Mouse (Mus musculus) kidney, embryonic 16.5 days (tissue): Measurements from ENCODE around the gene Slc5a4a. TPM values are rescaled to one million over a fixed set of nuclear protein-coding genes. Genes with fewer than 3 reads are reported as not detected.
A peak's percentile ranks its signal among the peaks of the same experiment; 100 is the strongest.

Source experiments
- ATAC-seq: fragments of 200-750 bp; cut with Nextera tagmentation; 2 replicates; pipeline ENCODE4 v1.8.0; 2017; ENCODE audit warnings: moderate TSS enrichment; ENCODE audit not compliant: low FRiP score, low TSS enrichment
- H3K27ac ChIP-seq: fragments of 300-500 bp; sonication (generic); 2 replicates; pipeline ENCODE4 v1.5.1; 2014; ENCODE audit warnings: low read length
- H3K27me3 ChIP-seq: fragments of 300-500 bp; sonication (generic); 2 replicates; pipeline ENCODE4 v1.6.1; 2014; ENCODE audit warnings: low read length, control low read depth, mixed read lengths; ENCODE audit not compliant: insufficient read depth
- H3K36me3 ChIP-seq: fragments of 300-500 bp; sonication (generic); 2 replicates; pipeline ENCODE4 v1.6.1; 2014; ENCODE audit warnings: low read length, control low read depth, mixed read lengths; ENCODE audit not compliant: insufficient read depth
- H3K4me1 ChIP-seq: fragments of 300-500 bp; sonication (generic); 2 replicates; pipeline ENCODE4 v1.6.1; 2014; ENCODE audit warnings: low read length, control low read depth, mixed read lengths; ENCODE audit not compliant: insufficient read depth
- H3K4me2 ChIP-seq: fragments of 300-500 bp; sonication (generic); replicated peaks from 2 replicates; pipeline ENCODE4 v1.6.1; 2014; ENCODE audit warnings: low read depth, low read length
- H3K4me3 ChIP-seq: fragments of 300-500 bp; sonication (generic); 2 replicates; pipeline ENCODE4 v1.5.1; 2014; ENCODE audit warnings: mild to moderate bottlenecking, low read length
- H3K9ac ChIP-seq: fragments of 300-500 bp; sonication (generic); replicated peaks from 2 replicates; pipeline ENCODE4 v1.6.1; 2014; ENCODE audit warnings: low read length
- H3K9me3 ChIP-seq: fragments of 300-500 bp; sonication (generic); 2 replicates; pipeline ENCODE4 v1.6.1; 2016; ENCODE audit warnings: low read length, control low read depth
- WGBS: fragments of 180-500 bp; shearing (Covaris S2); extraction: QIAGEN DNeasy Blood & Tissue Kit; methylation state at CpG from one replicate; pipeline ENCODE4 v1.1.7; 2014; 5-methylcytosine and 5-hydroxymethylcytosine counted together
- polyA plus RNA-seq: library from polyadenylated mRNA; unstranded; fragments of >200 nt; fragmentation: Nextera tagmentation; extraction: Ambion mirVana; gene quantifications from 2 replicates; pipeline ENCODE4 v1.2.1, GENCODE M21; 2015

Gene Slc5a4a
- not detected in 2 replicates for polyA plus RNA-seq

- H3K4me1 ChIP-seq = no peaks in the 10 kb centered on the region
- 78% methylated on average over 5 of the region's 5 CpGs for WGBS
- ATAC-seq = no peak
Observed at GRCm38 (mm10) chr10:76147278-76147677, at the start of gene Slc5a4a. Gene Slc5a4a, plus strand, starts transcription at chr10:76147451.

DNA sequence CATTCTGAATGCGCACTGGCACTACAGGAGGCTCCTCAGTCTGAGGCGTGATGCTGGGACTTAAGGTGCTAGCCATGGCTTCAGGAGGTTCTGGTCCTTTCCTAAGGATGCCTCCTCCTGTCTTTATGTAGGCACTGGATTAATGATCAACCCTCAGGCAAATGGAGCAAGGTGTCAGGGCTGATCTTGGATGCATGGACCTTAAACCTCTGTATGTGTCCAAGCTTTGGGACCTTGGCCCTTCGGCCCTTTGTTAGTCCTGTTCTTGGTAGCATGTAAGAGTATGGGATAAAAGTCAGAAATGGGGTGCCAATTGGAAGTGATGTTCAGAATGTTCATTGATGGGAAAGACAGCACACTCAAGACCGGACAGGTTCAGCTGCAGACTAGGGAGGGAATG, 36.4 kb upstream of the Slc5a4a start, which contains the start of gene Slc5a4b:
Gene Slc5a4b (minus strand): TSS at position 101 of the 400 bp plus-strand sequence.
- WGBS = 89% methylated on average over 4 of the region's 4 CpGs
- Histone ChIP-seq H3K4me1 (no peaks in the 10 kb centered on the region), H3K27me3 (no peaks in the 10 kb centered on the region), H3K36me3 (no peaks in the 10 kb centered on the region), H3K4me3 (no peak within 1 kb of the TSS), H3K9me3 (no peaks in the 10 kb centered on the region), H3K4me2 (no peak within 1 kb of the TSS), H3K9ac (no peak within 1 kb of the TSS), H3K27ac (no peak within 1 kb of the TSS)
- no peak for ATAC-seq

More at GRCm38 (mm10) chr10:76147278-76147677, at the start of gene Slc5a4a:
- H3K36me3 ChIP-seq = no peaks in the 10 kb centered on the region
- no peaks in the 10 kb centered on the region for H3K9me3 ChIP-seq
- H3K27me3 ChIP-seq = no peaks in the 10 kb centered on the region
- H3K4me2 ChIP-seq = no peak within 1 kb of the TSS
- no peak within 1 kb of the TSS for H3K27ac ChIP-seq
- H3K4me3 ChIP-seq = no peak within 1 kb of the TSS
- no peak within 1 kb of the TSS for H3K9ac ChIP-seq

DNA sequence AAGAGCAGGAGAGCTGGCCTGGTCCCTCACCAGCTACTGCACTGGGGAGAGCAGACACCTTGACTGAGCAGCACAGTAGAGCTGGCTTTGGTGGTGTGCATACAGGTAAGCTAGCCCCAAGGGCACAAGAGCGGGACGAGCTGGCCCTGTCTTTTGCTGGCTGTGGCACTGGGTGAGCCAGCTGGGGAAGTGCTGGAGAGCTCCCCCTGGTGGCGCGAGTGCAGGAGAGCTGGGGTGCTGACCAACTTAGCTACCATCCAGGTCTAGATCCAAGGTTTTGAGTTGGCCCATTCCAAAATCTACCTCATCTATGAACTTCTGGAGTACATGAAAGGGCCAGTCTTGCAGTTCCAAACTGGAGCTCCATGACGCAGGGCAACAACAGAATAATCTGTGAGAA, 29.3 kb upstream of the Slc5a4a start:
- Histone ChIP-seq H3K9ac (no peak overlapping the region), H3K27me3 (no peaks in the 10 kb centered on the region), H3K9me3 (no peaks in the 10 kb centered on the region), H3K4me3 (no peak overlapping the region), H3K4me1 (no peaks in the 10 kb centered on the region), H3K4me2 (no peak overlapping the region), H3K27ac (no peak overlapping the region), H3K36me3 (no peaks in the 10 kb centered on the region)
- peak; percentile 52 for ATAC-seq
- WGBS = 32% methylated on average over 5 of the region's 5 CpGs

DNA sequence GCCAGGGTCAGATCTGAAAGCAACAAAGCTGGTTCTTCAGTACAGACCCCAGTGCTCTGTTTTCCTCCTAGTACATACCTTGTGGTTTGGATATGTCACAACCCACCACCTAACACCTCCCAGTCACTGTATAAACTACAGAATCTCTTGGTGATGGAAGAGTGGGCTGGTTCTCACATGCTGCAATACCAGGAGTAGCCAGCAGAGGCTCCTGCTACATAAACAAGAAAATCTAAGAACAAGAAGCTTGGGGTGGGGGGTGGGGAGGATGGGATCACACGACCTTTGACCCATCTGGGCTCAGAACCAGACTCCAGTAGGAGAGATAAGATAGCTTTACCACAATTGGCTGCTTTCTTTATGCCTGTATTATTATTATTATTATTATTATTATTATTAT, 28.5 kb upstream of the Slc5a4a start:
- Histone ChIP-seq H3K4me1 (no peaks in the 10 kb centered on the region), H3K9me3 (no peaks in the 10 kb centered on the region), H3K27ac (no peak overlapping the region), H3K36me3 (no peaks in the 10 kb centered on the region), H3K9ac (no peak overlapping the region), H3K27me3 (no peaks in the 10 kb centered on the region), H3K4me3 (no peak overlapping the region), H3K4me2 (no peak overlapping the region)
- WGBS = 22% methylated on average over 1 of the region's 1 CpGs
- ATAC-seq = no peak

GRCm38 (mm10) chr10:76120124-76120711, 27.0 kb upstream of the Slc5a4a start:
- ATAC-seq = peak; percentile 50; the same call in 1 of the 2 replicates
- H3K4me1 ChIP-seq = no peaks in the 10 kb centered on the region
- H3K27me3 ChIP-seq = no peaks in the 10 kb centered on the region
- WGBS = 20% methylated on average over 4 of the region's 4 CpGs
- no peak overlapping the region for H3K9ac ChIP-seq
- H3K27ac ChIP-seq = no peak overlapping the region
- H3K4me2 ChIP-seq = no peak overlapping the region
- H3K36me3 ChIP-seq = no peaks in the 10 kb centered on the region
- no peaks in the 10 kb centered on the region for H3K9me3 ChIP-seq
- no peak overlapping the region for H3K4me3 ChIP-seq

DNA sequence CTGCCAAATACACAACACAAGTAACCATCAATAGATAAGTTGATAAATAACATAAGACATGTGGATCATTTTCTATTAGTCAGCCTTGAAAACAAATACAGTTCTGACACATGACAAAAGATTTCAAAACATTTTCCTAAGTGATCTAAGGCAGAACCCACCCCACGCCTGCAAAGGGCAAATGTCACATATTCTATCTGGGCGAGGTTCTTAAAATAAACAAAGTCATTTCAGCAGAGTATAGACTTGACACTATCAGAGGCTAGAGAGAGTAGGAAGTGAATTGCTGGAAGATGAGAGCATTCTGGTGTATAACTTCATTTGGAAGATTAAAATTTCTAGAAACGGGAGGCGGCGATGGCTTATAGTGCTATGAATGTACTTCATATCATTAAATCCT, 25.8 kb upstream of the Slc5a4a start:
- Histone ChIP-seq H3K4me2 (no peak overlapping the region), H3K27me3 (no peaks in the 10 kb centered on the region), H3K4me1 (no peaks in the 10 kb centered on the region), H3K27ac (no peak overlapping the region), H3K9ac (no peak overlapping the region), H3K9me3 (no peaks in the 10 kb centered on the region), H3K4me3 (no peak overlapping the region), H3K36me3 (no peaks in the 10 kb centered on the region)
- ATAC-seq = no peak
- WGBS = 70% methylated on average over 5 of the region's 5 CpGs

DNA sequence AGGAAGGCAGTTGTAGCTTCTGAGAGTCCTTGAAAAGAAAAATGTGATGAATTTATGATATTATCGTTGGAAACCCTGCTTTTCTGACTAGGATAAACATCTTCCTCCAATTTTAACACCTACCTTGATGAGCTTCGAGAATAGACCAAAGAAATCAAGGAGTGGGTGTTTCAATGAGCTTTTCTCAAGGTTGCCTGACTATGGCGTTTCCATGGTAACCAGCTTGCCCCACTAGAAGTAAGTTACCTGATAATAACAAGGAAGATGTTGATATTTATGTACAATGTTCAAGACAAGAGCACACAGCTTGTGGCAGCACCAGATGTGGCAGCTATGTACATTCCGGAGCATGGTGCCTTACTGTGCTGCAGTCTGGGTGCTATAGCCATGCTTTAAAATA, 14.7 kb upstream of the Slc5a4a start:
- no peak overlapping the region for H3K4me2 ChIP-seq
- no peak for ATAC-seq

GRCm38 (mm10) chr10:76136318-76136717, 10.9 kb upstream of the Slc5a4a start:
- no peaks in the 10 kb centered on the region for H3K36me3 ChIP-seq
- no peak for ATAC-seq
- H3K27me3 ChIP-seq = no peaks in the 10 kb centered on the region
- no peak overlapping the region for H3K27ac ChIP-seq
- no peaks in the 10 kb centered on the region for H3K9me3 ChIP-seq
- H3K4me1 ChIP-seq = no peaks in the 10 kb centered on the region
- H3K9ac ChIP-seq = no peak overlapping the region
- no peak overlapping the region for H3K4me3 ChIP-seq
- H3K4me2 ChIP-seq = no peak overlapping the region
- 72% methylated on average over 2 of the region's 2 CpGs for WGBS

More for the DNA sequence above, 14.7 kb upstream of the Slc5a4a start:
- no peak overlapping the region for H3K27ac ChIP-seq
- 67% methylated on average over 4 of the region's 4 CpGs for WGBS
- H3K4me1 ChIP-seq = no peaks in the 10 kb centered on the region
- no peak overlapping the region for H3K4me3 ChIP-seq
- H3K9me3 ChIP-seq = no peaks in the 10 kb centered on the region
- no peaks in the 10 kb centered on the region for H3K27me3 ChIP-seq
- H3K9ac ChIP-seq = no peak overlapping the region
- H3K36me3 ChIP-seq = no peaks in the 10 kb centered on the region

GRCm38 (mm10) chr10:76146846-76147245, 405 bp upstream of the Slc5a4a start:
- ATAC-seq = no peak
- no peaks in the 10 kb centered on the region for H3K9me3 ChIP-seq

DNA sequence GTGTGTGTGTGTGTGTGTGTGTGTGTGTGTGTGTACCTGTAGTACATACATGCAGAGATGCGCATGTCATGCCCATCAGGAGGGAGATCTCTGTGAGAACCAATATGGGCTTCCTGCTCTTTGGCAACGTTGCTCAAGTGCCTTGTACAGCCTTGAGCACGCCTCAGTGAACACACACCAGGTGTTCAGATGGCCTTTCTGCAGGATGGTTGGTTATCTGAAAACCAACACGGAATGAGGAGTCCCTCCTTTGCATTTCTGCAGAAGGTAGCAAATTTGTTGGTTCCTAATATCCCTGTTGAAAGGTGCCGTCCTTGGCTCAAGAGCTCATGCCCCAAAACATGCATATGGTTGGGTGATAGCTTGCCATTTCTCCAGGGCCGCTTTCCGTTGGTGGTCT, 8.7 kb downstream of the Slc5a4a start:
- Histone ChIP-seq H3K27me3 (no peaks in the 10 kb centered on the region), H3K9me3 (no peaks in the 10 kb centered on the region), H3K36me3 (no peaks in the 10 kb centered on the region), H3K4me2 (no peak overlapping the region), H3K4me3 (no peak overlapping the region), H3K4me1 (no peaks in the 10 kb centered on the region), H3K27ac (no peak overlapping the region), H3K9ac (no peak overlapping the region)
- ATAC-seq = no peak
- WGBS = 76% methylated on average over 7 of the region's 7 CpGs

More at GRCm38 (mm10) chr10:76146846-76147245, 405 bp upstream of the Slc5a4a start:
- H3K4me2 ChIP-seq = no peak overlapping the region
- H3K36me3 ChIP-seq = no peaks in the 10 kb centered on the region
- H3K9ac ChIP-seq = no peak overlapping the region
- H3K4me1 ChIP-seq = no peaks in the 10 kb centered on the region
- H3K27me3 ChIP-seq = no peaks in the 10 kb centered on the region
- whole genome bisulfite sequencing = 67% methylated on average over 8 of the region's 8 CpGs
- H3K4me3 ChIP-seq = no peak overlapping the region
- H3K27ac ChIP-seq = no peak overlapping the region
